Mouse (Mus musculus): ENCODE results near the gene Shc3. TPM values are rescaled to one million over a fixed set of nuclear protein-coding genes. Genes with fewer than 3 reads are reported as not detected.
A peak's percentile ranks its signal among the peaks of the same experiment; 100 is the strongest.

Gene Shc3
- polyA plus RNA-seq, 1 experiment from 2014 or later = 5.2 TPM

GRCm38 (mm10) chr13:51600169-51600568 is 30.9 kb upstream of the Shc3 start:
- 91% methylated on average over 8 of the region's 8 CpGs for WGBS
- peaks cover 22% of the 10 kb centered on the region for H3K4me1 ChIP-seq
- no peak overlapping the region for H3K4me3 ChIP-seq
- H3K9ac ChIP-seq = no peak overlapping the region
- no peaks in the 10 kb centered on the region for H3K36me3 ChIP-seq (ENCODE audit: poor library complexity, severe bottlenecking)
- H3K4me2 ChIP-seq = no peak overlapping the region
- no peaks in the 10 kb centered on the region for H3K9me3 ChIP-seq (replicated peaks)
- H3K27me3 ChIP-seq = peaks cover 6% of the 10 kb centered on the region; the same call in 1 of the 2 replicates
- no peak for ATAC-seq
- H3K27ac ChIP-seq = no peak overlapping the region

- 75% methylated on average over 2 of the region's 2 CpGs for WGBS
- H3K27ac ChIP-seq = no peak overlapping the region
- no peak for ATAC-seq
Measured at GRCm38 (mm10) chr13:51598063-51598462, 28.8 kb upstream of the Shc3 start.

GRCm38 (mm10) chr13:51595404-51595803 is 26.2 kb upstream of the Shc3 start:
- H3K36me3 ChIP-seq (ENCODE audit: poor library complexity, severe bottlenecking) = no peaks in the 10 kb centered on the region
- peaks cover 12% of the 10 kb centered on the region; the same call in 1 of the 2 replicates for H3K4me1 ChIP-seq
- ATAC-seq = peak; percentile 34; the same call in 1 of the 2 replicates
- peaks cover 10% of the 10 kb centered on the region; the same call in 1 of the 2 replicates for H3K27me3 ChIP-seq
- H3K9ac ChIP-seq = no peak overlapping the region
- no peak overlapping the region for H3K27ac ChIP-seq
- WGBS = 28% methylated on average over 11 of the region's 11 CpGs
- H3K9me3 ChIP-seq (replicated peaks) = no peaks in the 10 kb centered on the region
- H3K4me3 ChIP-seq = peak overlapping the region; percentile 46
- H3K4me2 ChIP-seq = peak overlapping the region; percentile 95

More at GRCm38 (mm10) chr13:51598063-51598462, 28.8 kb upstream of the Shc3 start:
- Histone ChIP-seq H3K4me2 (no peak overlapping the region), H3K4me3 (no peak overlapping the region), H3K36me3 (ENCODE audit: poor library complexity, severe bottlenecking) (no peaks in the 10 kb centered on the region), H3K4me1 (peaks cover 16% of the 10 kb centered on the region), H3K9ac (no peak overlapping the region), H3K27me3 (peaks cover 10% of the 10 kb centered on the region; the same call in 1 of the 2 replicates), H3K9me3 (replicated peaks) (no peaks in the 10 kb centered on the region)

GRCm38 (mm10) chr13:51594656-51595311 is 25.6 kb upstream of the Shc3 start:
- Histone ChIP-seq H3K27ac (no peak overlapping the region), H3K36me3 (ENCODE audit: poor library complexity, severe bottlenecking) (no peaks in the 10 kb centered on the region), H3K27me3 (peaks cover 10% of the 10 kb centered on the region; the same call in 1 of the 2 replicates), H3K9me3 (replicated peaks) (no peaks in the 10 kb centered on the region), H3K4me1 (peaks cover 12% of the 10 kb centered on the region; the same call in 1 of the 2 replicates), H3K4me3 (peak overlapping the region; percentile 46), H3K4me2 (peak overlapping the region; percentile 95), H3K9ac (peak overlapping the region; percentile 67)
- peak; percentile 76 for ATAC-seq
- under 1% methylated on average over 36 of the region's 36 CpGs for WGBS

GRCm38 (mm10) chr13:51588005-51588404 is 18.8 kb upstream of the Shc3 start:
- H3K9me3 ChIP-seq (replicated peaks) = peaks cover 6% of the 10 kb centered on the region; the same call in 1 of the 2 replicates
- no peaks in the 10 kb centered on the region for H3K36me3 ChIP-seq (ENCODE audit: poor library complexity, severe bottlenecking)
- WGBS = 65% methylated on average over 4 of the region's 4 CpGs
- no peak overlapping the region for H3K4me2 ChIP-seq
- no peaks in the 10 kb centered on the region for H3K4me1 ChIP-seq
- ATAC-seq = no peak
- H3K27ac ChIP-seq = no peak overlapping the region
- H3K9ac ChIP-seq = no peak overlapping the region
- no peaks in the 10 kb centered on the region for H3K27me3 ChIP-seq
- no peak overlapping the region for H3K4me3 ChIP-seq

- ATAC-seq = no peak
- no peaks in the 10 kb centered on the region for H3K36me3 ChIP-seq (ENCODE audit: poor library complexity, severe bottlenecking)
- no peak overlapping the region for H3K4me3 ChIP-seq
- no peak overlapping the region for H3K27ac ChIP-seq
- H3K27me3 ChIP-seq = no peaks in the 10 kb centered on the region
- 70% methylated on average over 2 of the region's 2 CpGs for WGBS
- peaks cover 30% of the 10 kb centered on the region for H3K4me1 ChIP-seq
- H3K9me3 ChIP-seq (replicated peaks) = peaks cover 6% of the 10 kb centered on the region; the same call in 1 of the 2 replicates
- H3K9ac ChIP-seq = no peak overlapping the region
- H3K4me2 ChIP-seq = no peak overlapping the region
Measured at GRCm38 (mm10) chr13:51582204-51582603, 13.0 kb upstream of the Shc3 start.

- Histone ChIP-seq H3K4me1 (peaks cover 30% of the 10 kb centered on the region), H3K9ac (peak overlapping the region; percentile 14; the same call in 1 of the 2 replicates), H3K27ac (peak overlapping the region; percentile 55), H3K36me3 (ENCODE audit: poor library complexity, severe bottlenecking) (no peaks in the 10 kb centered on the region), H3K4me3 (no peak overlapping the region), H3K4me2 (peak overlapping the region; percentile 49), H3K27me3 (no peaks in the 10 kb centered on the region), H3K9me3 (replicated peaks) (peaks cover under 1% of the 10 kb centered on the region; the same call in 1 of the 2 replicates)
- WGBS = 1% methylated on average over 8 of the region's 8 CpGs
- ATAC-seq = peak; percentile 98
Measured at GRCm38 (mm10) chr13:51580263-51581044, 11.2 kb upstream of the Shc3 start.

- Histone ChIP-seq H3K4me3 (no peak overlapping the region), H3K9me3 (replicated peaks) (no peaks in the 10 kb centered on the region), H3K27me3 (peaks cover 4% of the 10 kb centered on the region; the same call in 1 of the 2 replicates), H3K4me1 (peaks cover 18% of the 10 kb centered on the region), H3K36me3 (ENCODE audit: poor library complexity, severe bottlenecking) (no peaks in the 10 kb centered on the region), H3K9ac (peak overlapping the region; percentile 46), H3K27ac (no peak overlapping the region), H3K4me2 (peak overlapping the region; percentile 30; the same call in 1 of the 2 replicates)
- 23% methylated on average over 11 of the region's 11 CpGs for WGBS
- ATAC-seq = 0 out of 2 replicates have a peak, but pooled peaks have one; percentile 4
Measured at GRCm38 (mm10) chr13:51573849-51574248, 4.6 kb upstream of the Shc3 start.

GRCm38 (mm10) chr13:51570111-51570510 is 892 bp upstream of the Shc3 start:
- WGBS = 2% methylated on average over 9 of the region's 9 CpGs
- H3K36me3 ChIP-seq (ENCODE audit: poor library complexity, severe bottlenecking) = no peaks in the 10 kb centered on the region
- H3K4me2 ChIP-seq = peak overlapping the region; percentile 83
- H3K27ac ChIP-seq = peak overlapping the region; percentile 49
- H3K27me3 ChIP-seq = peaks cover 28% of the 10 kb centered on the region
- peak overlapping the region; percentile 26; the same call in 1 of the 2 replicates for H3K9ac ChIP-seq
- H3K9me3 ChIP-seq (replicated peaks) = no peaks in the 10 kb centered on the region
- peak; percentile 17; the same call in 1 of the 2 replicates for ATAC-seq
- H3K4me3 ChIP-seq = peak overlapping the region; percentile 69
- peaks cover 54% of the 10 kb centered on the region for H3K4me1 ChIP-seq

GRCm38 (mm10) chr13:51569685-51570068 is 458 bp upstream of the Shc3 start:
- Histone ChIP-seq H3K4me2 (peak overlapping the region; percentile 83), H3K9me3 (replicated peaks) (no peaks in the 10 kb centered on the region), H3K4me1 (peaks cover 59% of the 10 kb centered on the region), H3K4me3 (peak overlapping the region; percentile 69), H3K27me3 (peaks cover 31% of the 10 kb centered on the region), H3K9ac (no peak overlapping the region; the same call in 1 of the 2 replicates), H3K36me3 (ENCODE audit: poor library complexity, severe bottlenecking) (no peaks in the 10 kb centered on the region), H3K27ac (peak overlapping the region; percentile 49)
- peak; percentile 64 for ATAC-seq
- 0% methylated on average over 7 of the region's 7 CpGs for WGBS

GRCm38 (mm10) chr13:51568501-51568901 is 718 bp downstream of the Shc3 start:
- Histone ChIP-seq H3K27ac (peak overlapping the region; percentile 93), H3K9ac (peak overlapping the region; percentile 89), H3K4me1 (peaks cover 56% of the 10 kb centered on the region), H3K9me3 (replicated peaks) (no peaks in the 10 kb centered on the region), H3K4me2 (peak overlapping the region; percentile 83), H3K4me3 (peak overlapping the region; percentile 69), H3K36me3 (ENCODE audit: poor library complexity, severe bottlenecking) (no peaks in the 10 kb centered on the region), H3K27me3 (peaks cover 31% of the 10 kb centered on the region)
- ATAC-seq = peak; percentile 5
- under 1% methylated on average over 13 of the region's 13 CpGs for WGBS

GRCm38 (mm10) chr13:51567411-51567851 is 1.8 kb downstream of the Shc3 start:
- under 1% methylated on average over 38 of the region's 38 CpGs for WGBS
- no peak for ATAC-seq
- Histone ChIP-seq H3K4me2 (peak overlapping the region; percentile 83), H3K27me3 (peaks cover 31% of the 10 kb centered on the region), H3K27ac (peak overlapping the region; percentile 93; the same call in 1 of the 2 replicates), H3K36me3 (ENCODE audit: poor library complexity, severe bottlenecking) (no peaks in the 10 kb centered on the region), H3K9me3 (replicated peaks) (no peaks in the 10 kb centered on the region), H3K4me1 (peaks cover 56% of the 10 kb centered on the region), H3K9ac (peak overlapping the region; percentile 89), H3K4me3 (peak overlapping the region; percentile 69)
